Mouse (Mus musculus) yolk sac, embryonic 10.5 days (tissue): ENCODE results near the gene Tmem184c.

ENCODE experiments used
- DNase-seq: peaks from one replicate; pipeline ENCODE4 v3.0.0-alpha.2; 2017; ENCODE audit warnings: low spot score

The Tmem184c gene

GRCm38 (mm10) chr8:77610374-77610969 lies at the start of gene Tmem184c:
Gene Tmem184c (minus strand): TSS chr8:77610698.
- DNase-seq, result peak; percentile 95

- no peak for DNase-seq
Observed at GRCm38 (mm10) chr8:77659534-77660080, 49.1 kb upstream of the Tmem184c start.

- DNase-seq, result no peak
Observed at GRCm38 (mm10) chr8:77658356-77658755, 47.9 kb upstream of the Tmem184c start.

GRCm38 (mm10) chr8:77650646-77651190 lies 40.2 kb upstream of the Tmem184c start:
- no peak for DNase-seq

- DNase-seq, result no peak
Observed at GRCm38 (mm10) chr8:77640093-77640839, 29.8 kb upstream of the Tmem184c start.

- no peak for DNase-seq
Observed at GRCm38 (mm10) chr8:77637593-77637992, 27.1 kb upstream of the Tmem184c start.

- no peak for DNase-seq
Observed at GRCm38 (mm10) chr8:77634035-77634434, 23.5 kb upstream of the Tmem184c start.

GRCm38 (mm10) chr8:77633211-77633610 lies 22.7 kb upstream of the Tmem184c start:
- DNase-seq, result no peak

GRCm38 (mm10) chr8:77630691-77631090 lies 20.2 kb upstream of the Tmem184c start:
- no peak for DNase-seq

GRCm38 (mm10) chr8:77629858-77630537 lies 19.5 kb upstream of the Tmem184c start:
- peak; percentile 66 for DNase-seq

GRCm38 (mm10) chr8:77623677-77624209 lies 13.2 kb upstream of the Tmem184c start:
- no peak for DNase-seq

- no peak for DNase-seq
Observed at GRCm38 (mm10) chr8:77617916-77618315, 7.4 kb upstream of the Tmem184c start.

- DNase-seq, result no peak
Observed at GRCm38 (mm10) chr8:77609621-77610020, 877 bp downstream of the Tmem184c start.

- DNase-seq, result no peak
Observed at GRCm38 (mm10) chr8:77584174-77584573, 26.3 kb downstream of the Tmem184c start.

GRCm38 (mm10) chr8:77577674-77578073 lies 32.8 kb downstream of the Tmem184c start:
- DNase-seq, result no peak

GRCm38 (mm10) chr8:77574229-77574628 lies 36.3 kb downstream of the Tmem184c start:
- no peak for DNase-seq

GRCm38 (mm10) chr8:77561441-77561840 lies 49.1 kb downstream of the Tmem184c start:
- DNase-seq, result no peak

- DNase-seq, result no peak
Observed at GRCm38 (mm10) chr8:77552491-77552890, 58.0 kb downstream of the Tmem184c start.

- DNase-seq, result no peak
Observed at GRCm38 (mm10) chr8:77549881-77550580, 60.5 kb downstream of the Tmem184c start.

- peak; percentile 89 for DNase-seq
Observed at GRCm38 (mm10) chr8:77549121-77549706, 61.3 kb downstream of the Tmem184c start, which contains the start of gene Prmt9. Gene Prmt9 (plus strand): TSS chr8:77549397.
